Comparison of ENCODE assay signal across 9 mouse cellular contexts in the genomic region with DNA sequence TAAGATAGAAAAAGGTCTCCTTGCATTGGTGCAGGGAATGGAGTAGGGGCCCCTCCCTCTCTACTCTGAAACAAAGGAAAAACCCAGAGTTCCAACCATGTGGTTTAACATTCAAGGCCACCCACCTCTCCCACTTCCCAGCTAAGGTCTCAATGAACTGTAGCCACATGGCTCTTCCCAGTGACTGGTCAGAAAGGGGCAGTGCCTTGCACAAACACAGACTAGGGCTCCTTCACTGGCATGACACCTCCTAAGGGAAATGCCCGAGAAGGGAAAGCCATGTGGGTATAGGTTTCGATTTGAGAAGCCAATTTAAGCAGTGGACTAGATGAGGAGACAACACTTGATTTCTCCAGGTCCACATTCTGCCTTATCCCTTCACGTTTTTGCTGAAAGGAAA. TPM values are rescaled to one million over a fixed set of nuclear protein-coding genes. Genes with fewer than 3 reads are reported as not detected.
DNase-seq lines count a peak whose midpoint lies in the region; ATAC-seq and TF ChIP-seq lines count a peak whose summit lies in the region.
"Had no signal": no experiment of that assay in that cellular context is flagged by ENCODE, and none has a peak within 500 bp of the region (broad histone marks: within the 10 kb centered on the region; RNA-seq: fewer than 3 reads in every experiment).

No protein-coding gene starts in this region.

- 32% methylated on average over 3 of the region's 3 CpGs for WGBS in lung, postnatal 0 days
- WGBS in limb, embryonic 12.5 days = 41% methylated on average over 3 of the region's 3 CpGs
- 46% methylated on average over 3 of the region's 3 CpGs for WGBS in stomach, embryonic 15.5 days

- no peaks in the 10 kb centered on the region for H3K36me3 ChIP-seq in lung, postnatal 0 days (ENCODE audit: insufficient read depth, low read length)
- H3K36me3 ChIP-seq in limb, embryonic 12.5 days = no peaks in the 10 kb centered on the region
- H3K36me3 ChIP-seq in stomach, embryonic 15.5 days = no peaks in the 10 kb centered on the region

- DNase-seq in cerebellum, adult 18-20 months = peak; percentile 36 to 38
- no peak for DNase-seq in cerebellum, adult 8-10 months
- no peak for DNase-seq in lung, postnatal 0 days (ENCODE audit: low spot score)
- no peak for DNase-seq in lung, postnatal 36 days
- no peak for DNase-seq in yolk sac, embryonic 10.5 days (ENCODE audit: low spot score)
- DNase-seq in thymus, adult 18-20 months = no peak

- no peaks in the 10 kb centered on the region for H3K9me3 ChIP-seq in lung, postnatal 0 days (ENCODE audit: low read length)
- no peaks in the 10 kb centered on the region for H3K9me3 ChIP-seq in limb, embryonic 12.5 days
- no peaks in the 10 kb centered on the region for H3K9me3 ChIP-seq in stomach, embryonic 15.5 days

- no peak for ATAC-seq in lung, postnatal 0 days
- no peak for ATAC-seq in limb, embryonic 12.5 days (ENCODE audit: insufficient number of reproducible peaks, insufficient read depth, low FRiP score, low TSS enrichment, low read depth)
- no peak for ATAC-seq in stomach, embryonic 15.5 days (ENCODE audit: insufficient read depth, low FRiP score, low read depth)

- no peak overlapping the region for H3K9ac ChIP-seq in lung, postnatal 0 days (replicated peaks; ENCODE audit: low read depth)
- H3K9ac ChIP-seq in limb, embryonic 12.5 days (replicated peaks) = no peak overlapping the region
- H3K9ac ChIP-seq in stomach, embryonic 15.5 days = no peak overlapping the region

- H3K4me1 ChIP-seq in lung, postnatal 0 days (ENCODE audit: insufficient read depth, low read depth, low read length) = peaks cover 25% of the 10 kb centered on the region
- peaks cover 43% of the 10 kb centered on the region for H3K4me1 ChIP-seq in limb, embryonic 12.5 days (replicated peaks)
- H3K4me1 ChIP-seq in stomach, embryonic 15.5 days = peaks cover 24% of the 10 kb centered on the region

- no peak overlapping the region for H3K27ac ChIP-seq in lung, postnatal 0 days (ENCODE audit: low read length)
- no peak overlapping the region for H3K27ac ChIP-seq in limb, embryonic 12.5 days
- H3K27ac ChIP-seq in stomach, embryonic 15.5 days = no peak overlapping the region

- no peak for TF ChIP-seq EP300 in lung, postnatal 0 days (IDR thresholded peaks at IDR 0.05)

- no peak for TF ChIP-seq CTCF in lung, postnatal 0 days (IDR thresholded peaks at IDR 0.05)

- peak overlapping the region; percentile 89 for H3K4me2 ChIP-seq in lung, postnatal 0 days (replicated peaks; ENCODE audit: low read depth, low read length)
- peak overlapping the region; percentile 97 for H3K4me2 ChIP-seq in limb, embryonic 12.5 days
- H3K4me2 ChIP-seq in stomach, embryonic 15.5 days = peak overlapping the region; percentile 94

- no peak overlapping the region for H3K4me3 ChIP-seq in lung, postnatal 0 days (ENCODE audit: low read depth, low read length)
- peak overlapping the region; percentile 82 for H3K4me3 ChIP-seq in limb, embryonic 12.5 days (replicated peaks)
- H3K4me3 ChIP-seq in stomach, embryonic 15.5 days (replicated peaks) = peak overlapping the region; percentile 82
- H3K4me3 ChIP-seq: erythroblast, embryonic 14.5 days had no signal

- H3K27me3 ChIP-seq in lung, postnatal 0 days (replicated peaks; ENCODE audit: insufficient read depth, low read length) = no peaks in the 10 kb centered on the region
- H3K27me3 ChIP-seq in limb, embryonic 12.5 days = no peaks in the 10 kb centered on the region
- H3K27me3 ChIP-seq in stomach, embryonic 15.5 days (replicated peaks) = no peaks in the 10 kb centered on the region

RNA-seq across cellular contexts. Expression of a gene that starts 3.4 kb away (rescaled TPM):
- 9.5 and 10.1 TPM in 2 replicates for polyA plus RNA-seq in lung, postnatal 0 days (2015; fragmentation: Nextera tagmentation; extraction: Ambion mirVana)
- polyA plus RNA-seq in limb, embryonic 12.5 days (2016; fragmentation: Nextera tagmentation; extraction: Ambion mirVana) = 15.3 and 17.1 TPM in 2 replicates
- polyA plus RNA-seq in stomach, embryonic 15.5 days (2015; fragmentation: Nextera tagmentation; extraction: Ambion mirVana) = 9.5 and 13.0 TPM in 2 replicates

RNA-seq across cellular contexts. Expression of a gene that starts 3.9 kb away (rescaled TPM):
- polyA plus RNA-seq in lung, postnatal 0 days (2015; fragmentation: Nextera tagmentation; extraction: Ambion mirVana) = 1.1 and 1.3 TPM in 2 replicates
- polyA plus RNA-seq in limb, embryonic 12.5 days (2016; fragmentation: Nextera tagmentation; extraction: Ambion mirVana) = 3.1 and 3.8 TPM in 2 replicates
- 3.0 and 3.1 TPM in 2 replicates for polyA plus RNA-seq in stomach, embryonic 15.5 days (2015; fragmentation: Nextera tagmentation; extraction: Ambion mirVana)

Comparison
In these comparisons a context has a peak if more than half of its experiments do, and no peak if none do; other contexts are left out.
1. DNase-seq: peak in cerebellum, adult 18-20 months (2 of 2); none in cerebellum, adult 8-10 months (single experiment), lung, postnatal 0 days (single experiment), lung, postnatal 36 days (single experiment), yolk sac, embryonic 10.5 days (single experiment) and thymus, adult 18-20 months (0 of 2).
2. Peak in every context shown above with its lines, with median percentiles within 50 percentile points of each other: H3K4me2 ChIP-seq.